Mouse (Mus musculus) forebrain, postnatal 0 days (tissue): ENCODE results near the gene Herc1. TPM values are rescaled to one million over a fixed set of nuclear protein-coding genes. Genes with fewer than 3 reads are reported as not detected.

Experiments
- ATAC-seq: fragments of 200-750 bp; cut with Nextera tagmentation; 2 replicates; pipeline ENCODE4 v1.8.0; 2017; ENCODE audit warnings: mild to moderate bottlenecking, moderate library complexity
- DNase-seq: peaks from one replicate; pipeline ENCODE4 v3.0.0-alpha.2; 2015
- H3K27ac ChIP-seq: fragments of 300-500 bp; sonication (generic); 2 replicates; pipeline ENCODE4 v1.5.1; 2014; ENCODE audit warnings: low read depth, mild to moderate bottlenecking, antibody characterized with exemption, low read length, moderate library complexity, mixed read lengths
- H3K27me3 ChIP-seq: fragments of 300-500 bp; sonication (generic); 2 replicates; pipeline ENCODE4 v1.6.1; 2014; ENCODE audit warnings: mild to moderate bottlenecking, low read length, mixed read lengths; ENCODE audit not compliant: insufficient read depth
- H3K36me3 ChIP-seq: fragments of 300-500 bp; sonication (generic); 2 replicates; pipeline ENCODE4 v1.6.1; 2014; ENCODE audit warnings: mild to moderate bottlenecking, moderate library complexity; ENCODE audit not compliant: insufficient read depth
- H3K4me1 ChIP-seq: fragments of 300-500 bp; sonication (generic); 2 replicates; pipeline ENCODE4 v1.6.1; 2014; ENCODE audit warnings: antibody characterized with exemption; ENCODE audit not compliant: insufficient read depth
- H3K4me2 ChIP-seq: fragments of 300-500 bp; sonication (generic); 2 replicates; pipeline ENCODE4 v1.6.1; 2014; ENCODE audit warnings: low read depth, mild to moderate bottlenecking, moderate library complexity
- H3K4me3 ChIP-seq: fragments of 300-500 bp; sonication (generic); 2 replicates; pipeline ENCODE4 v1.5.1; 2014; ENCODE audit warnings: low read depth, low read length, mixed read lengths
- H3K9ac ChIP-seq: fragments of 300-500 bp; sonication (generic); 2 replicates; pipeline ENCODE4 v1.6.1; 2014; ENCODE audit warnings: mild to moderate bottlenecking
- H3K9me3 ChIP-seq: fragments of 300-500 bp; sonication (generic); 2 replicates; pipeline ENCODE4 v1.6.1; 2016; ENCODE audit warnings: low read length
- CTCF ChIP-seq: sonication (generic); IDR thresholded peaks from 2 replicates; pipeline ENCODE4 v1.5.1; 2016; ENCODE audit warnings: antibody characterized with exemption, control low read depth, low read depth
- WGBS: fragments of 180-500 bp; shearing (Covaris S2); extraction: QIAGEN DNeasy Blood & Tissue Kit; methylation state at CpG from one replicate; pipeline ENCODE4 v1.1.7; 2014; 5-methylcytosine and 5-hydroxymethylcytosine counted together
- polyA plus RNA-seq: library from polyadenylated mRNA; unstranded; fragments of >200 nt; fragmentation: Nextera tagmentation; extraction: Ambion mirVana; gene quantifications from 2 replicates; pipeline ENCODE4 v1.2.1, GENCODE M21; 2015
- total RNA-seq: library from RNA; depleted of rRNA; stranded (reverse); fragments of >200 nt; gene quantifications from 2 replicates; pipeline ENCODE4 v1.2.3, GENCODE M21; 2014

Herc1 gene
- total and polyA plus RNA-seq, 2 experiments from 2014 or later, result 27.3 to 107 TPM

DNA sequence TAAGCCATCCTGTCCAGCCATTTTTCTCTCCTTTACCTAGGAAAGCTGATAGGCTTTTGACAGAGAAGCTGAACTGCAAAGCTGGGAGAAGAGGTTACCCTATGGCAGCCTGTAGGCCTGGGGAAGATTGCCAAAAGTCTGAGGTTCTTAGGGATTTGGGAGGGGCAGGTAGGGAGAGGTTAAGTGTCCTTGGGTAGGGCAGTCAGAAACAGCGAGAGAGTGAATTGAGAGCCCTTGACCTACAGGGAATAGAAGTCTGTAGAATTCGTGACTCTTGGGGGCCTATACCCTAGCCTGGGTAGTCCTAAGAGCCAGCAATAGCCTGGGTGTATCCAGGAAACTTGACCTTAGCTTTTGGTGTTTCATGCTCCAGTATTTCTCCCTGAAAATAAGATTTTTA is 17.9 kb upstream of the Herc1 start:
- Histone ChIP-seq H3K27ac (no peak overlapping the region), H3K36me3 (no peaks in the 10 kb centered on the region), H3K4me2 (no peak overlapping the region), H3K9me3 (no peaks in the 10 kb centered on the region), H3K4me1 (no peaks in the 10 kb centered on the region), H3K9ac (no peak overlapping the region), H3K27me3 (no peaks in the 10 kb centered on the region), H3K4me3 (no peak overlapping the region)
- DNase-seq (no peak), ATAC-seq (no peak)
- WGBS, result 83% methylated on average over 2 of the region's 2 CpGs
- TF ChIP-seq CTCF, result no peak

DNA sequence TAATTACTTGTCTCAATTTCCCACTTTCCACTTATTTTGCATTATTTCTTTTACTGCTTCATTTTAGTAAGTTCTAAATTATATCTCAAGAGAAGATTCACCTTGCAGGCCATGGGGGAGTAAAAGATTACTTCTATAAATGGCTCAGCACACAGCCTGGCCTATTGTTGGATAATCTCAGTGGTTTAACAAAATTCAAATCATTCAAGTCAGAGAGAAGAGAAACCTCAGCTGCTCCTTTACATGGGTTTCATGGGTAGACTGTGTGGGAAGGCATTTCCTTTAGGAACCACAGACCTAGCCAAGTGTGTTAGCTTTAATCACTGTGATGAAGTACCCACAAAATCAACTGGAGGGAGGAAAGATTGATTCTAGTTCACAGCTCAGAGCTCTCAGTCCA is 13.0 kb upstream of the Herc1 start:
- Histone ChIP-seq H3K4me2 (no peak overlapping the region), H3K27me3 (no peaks in the 10 kb centered on the region), H3K27ac (no peak overlapping the region), H3K9ac (no peak overlapping the region), H3K36me3 (no peaks in the 10 kb centered on the region), H3K4me3 (no peak overlapping the region), H3K9me3 (no peaks in the 10 kb centered on the region), H3K4me1 (no peaks in the 10 kb centered on the region)
- ATAC-seq (no peak), DNase-seq (no peak)
- no peak for TF ChIP-seq CTCF

DNA sequence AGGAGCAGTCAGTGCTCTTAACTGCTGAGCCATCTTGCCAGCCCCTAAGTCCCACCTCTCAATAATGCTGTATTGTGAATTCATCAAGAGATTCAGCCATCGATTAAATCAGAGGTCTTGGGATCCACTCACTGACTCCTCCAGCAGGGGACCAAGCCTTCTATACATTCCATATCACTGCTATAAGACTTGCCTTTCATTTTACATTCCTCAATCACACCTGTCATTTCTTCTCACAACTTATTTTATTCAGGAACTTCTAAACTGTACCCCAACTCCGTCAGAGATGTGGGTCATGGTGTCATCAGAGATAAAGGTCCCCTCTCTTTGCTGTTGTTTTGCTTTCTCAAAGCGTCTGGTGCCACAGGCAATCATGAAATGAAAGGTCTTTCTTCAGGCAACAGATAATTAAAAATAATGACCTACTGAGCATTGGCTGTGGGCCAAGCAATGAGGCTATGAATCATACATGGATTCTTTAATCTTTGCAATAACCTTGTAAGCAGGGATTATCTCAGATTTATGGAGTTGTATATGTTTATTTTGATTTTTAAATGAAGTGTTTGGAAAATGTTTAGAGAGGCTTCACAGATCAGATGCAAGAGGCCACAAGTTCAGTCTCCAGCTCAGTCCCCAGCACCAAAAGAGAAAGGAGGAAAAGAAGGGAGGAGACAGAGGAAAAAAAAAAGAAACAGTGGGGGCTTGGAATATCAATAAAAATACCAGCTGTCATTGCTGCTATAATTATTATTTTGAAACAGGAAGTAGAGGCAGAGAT is 12.1 kb upstream of the Herc1 start:
- TF ChIP-seq CTCF, result no peak
- Histone ChIP-seq H3K36me3 (no peaks in the 10 kb centered on the region), H3K9me3 (no peaks in the 10 kb centered on the region), H3K27ac (no peak overlapping the region), H3K27me3 (no peaks in the 10 kb centered on the region), H3K4me1 (no peaks in the 10 kb centered on the region), H3K4me2 (no peak overlapping the region), H3K4me3 (no peak overlapping the region), H3K9ac (no peak overlapping the region)
- no peak for ATAC-seq
- 29% methylated on average over 3 of the region's 3 CpGs for WGBS
- DNase-seq, result no peak

DNA sequence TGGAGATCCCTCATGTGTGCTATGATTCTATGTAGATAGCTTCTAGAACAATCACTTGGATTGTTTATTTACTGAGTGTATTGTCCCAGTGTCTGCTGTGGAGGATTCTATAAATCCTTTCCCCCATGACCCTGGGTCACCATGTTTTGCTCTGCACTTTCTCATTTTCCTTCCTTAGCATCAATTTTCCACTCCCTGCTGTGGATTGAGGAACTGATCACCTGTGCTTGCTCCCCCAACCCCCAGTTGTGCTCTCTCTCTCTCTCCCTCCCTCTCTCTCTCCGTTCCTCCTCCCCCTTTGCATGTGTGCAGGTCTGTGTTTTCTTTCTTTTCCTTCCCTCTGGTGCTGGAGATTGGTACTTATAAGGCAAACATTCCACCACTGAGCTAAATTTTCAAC is 10.5 kb upstream of the Herc1 start:
- Histone ChIP-seq H3K4me3 (no peak overlapping the region), H3K9ac (no peak overlapping the region), H3K36me3 (no peaks in the 10 kb centered on the region), H3K4me1 (no peaks in the 10 kb centered on the region), H3K9me3 (no peaks in the 10 kb centered on the region), H3K4me2 (no peak overlapping the region), H3K27me3 (no peaks in the 10 kb centered on the region), H3K27ac (no peak overlapping the region)
- WGBS, result 48% methylated on average over 1 of the region's 1 CpGs
- no peak for TF ChIP-seq CTCF
- ATAC-seq (no peak), DNase-seq (no peak)

DNA sequence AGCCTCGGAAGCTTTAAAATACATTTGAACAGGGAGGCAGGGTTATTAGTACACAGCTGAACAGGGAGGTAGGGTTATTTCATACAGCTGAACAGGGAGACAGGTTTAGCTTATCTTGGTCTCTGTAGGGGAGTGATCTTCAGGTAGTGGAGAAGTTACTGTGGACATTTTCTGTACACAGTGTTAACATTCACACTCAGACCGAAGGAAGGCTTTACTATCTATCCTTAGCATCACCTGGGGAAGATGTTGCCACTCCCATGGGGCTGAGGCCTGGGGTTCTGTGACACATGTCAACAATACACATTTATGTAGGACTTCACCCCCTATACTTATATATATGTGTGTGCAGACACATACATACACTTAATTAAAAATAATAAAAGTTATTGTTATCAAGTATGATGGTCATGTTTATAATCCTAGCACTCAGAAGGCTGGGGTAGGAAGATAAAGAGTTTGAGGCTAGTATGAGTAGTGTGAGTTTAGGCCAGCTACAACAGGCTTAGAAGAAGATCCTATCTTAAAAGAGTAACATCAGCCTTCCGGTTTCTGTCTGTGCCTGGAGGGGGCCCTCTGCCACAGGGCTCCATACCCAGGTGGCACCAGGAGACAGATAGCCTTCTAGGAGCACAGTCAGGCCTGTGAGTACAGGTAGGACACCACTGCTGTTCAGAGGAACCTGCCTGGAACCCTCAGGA is 9.7 kb upstream of the Herc1 start:
- Histone ChIP-seq H3K9me3 (no peaks in the 10 kb centered on the region), H3K36me3 (no peaks in the 10 kb centered on the region), H3K4me3 (no peak overlapping the region), H3K27me3 (no peaks in the 10 kb centered on the region), H3K9ac (no peak overlapping the region), H3K4me2 (no peak overlapping the region), H3K4me1 (no peaks in the 10 kb centered on the region), H3K27ac (no peak overlapping the region)
- TF ChIP-seq CTCF, result no peak
- no peak for DNase-seq
- 84% methylated on average over 3 of the region's 3 CpGs for WGBS
- no peak for ATAC-seq

DNA sequence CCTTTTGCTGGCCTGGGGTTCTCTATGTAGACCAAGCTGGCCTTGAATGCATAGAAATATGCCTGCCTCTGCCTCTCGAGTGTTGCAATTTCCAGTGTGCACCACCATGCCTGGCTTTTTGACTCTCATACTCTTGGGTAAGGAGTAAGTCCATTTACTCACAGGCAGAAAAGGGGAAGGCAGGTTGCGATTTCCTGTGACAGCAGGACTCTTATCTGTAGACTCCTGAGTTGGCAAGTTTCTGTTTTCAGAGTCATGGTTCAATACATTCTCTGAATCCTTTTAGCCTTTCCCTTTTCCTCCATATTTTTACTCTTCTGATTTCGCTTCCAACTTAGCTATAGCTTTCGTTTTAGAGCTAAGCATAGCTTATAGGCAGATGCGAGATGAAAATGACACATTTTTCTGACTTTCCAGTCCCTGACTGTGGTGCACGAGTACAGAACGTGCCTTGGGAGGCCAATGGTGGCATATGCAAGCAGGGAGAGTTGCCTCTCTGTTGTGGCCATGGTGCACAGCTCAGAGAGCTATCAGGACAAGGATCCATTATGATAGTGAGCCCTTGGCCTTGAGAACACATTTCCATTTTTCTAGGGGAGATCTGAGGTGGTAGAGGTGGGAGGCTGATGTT is 2.7 kb upstream of the Herc1 start:
- H3K36me3 ChIP-seq, result no peaks in the 10 kb centered on the region
- H3K27me3 ChIP-seq, result no peaks in the 10 kb centered on the region
- DNase-seq, result no peak
- no peak overlapping the region for H3K4me2 ChIP-seq
- peaks cover 4% of the 10 kb centered on the region; the same call in 1 of the 2 replicates for H3K4me1 ChIP-seq
- ATAC-seq, result no peak
- 89% methylated on average over 7 of the region's 7 CpGs for WGBS
- no peak overlapping the region for H3K27ac ChIP-seq
- H3K4me3 ChIP-seq, result no peak overlapping the region
- H3K9ac ChIP-seq, result no peak overlapping the region
- H3K9me3 ChIP-seq, result no peaks in the 10 kb centered on the region
- no peak for TF ChIP-seq CTCF
